Mouse (Mus musculus): ENCODE measurements around the gene Prdm8.

The Prdm8 gene

GRCm38 (mm10) chr5:98167180-98167824 is at the start of gene Prdm8:
TSS of gene Prdm8 (plus strand) at chr5:98167198.
- no peak for DNase-seq (ENCODE audit: low spot score)

GRCm38 (mm10) chr5:98127074-98127473 is 39.9 kb upstream of the Prdm8 start:
- no peak for DNase-seq (ENCODE audit: low spot score)

GRCm38 (mm10) chr5:98138545-98139296 is 28.3 kb upstream of the Prdm8 start:
- DNase-seq (ENCODE audit: low spot score), result no peak

- no peak for DNase-seq (ENCODE audit: low spot score)
Measured at GRCm38 (mm10) chr5:98139297-98139660, 27.7 kb upstream of the Prdm8 start.

- no peak for DNase-seq (ENCODE audit: low spot score)
Measured at GRCm38 (mm10) chr5:98146895-98147294, 20.1 kb upstream of the Prdm8 start.

- no peak for DNase-seq (ENCODE audit: low spot score)
Measured at GRCm38 (mm10) chr5:98166116-98166515, 882 bp upstream of the Prdm8 start.

- DNase-seq (ENCODE audit: low spot score), result no peak
Measured at GRCm38 (mm10) chr5:98168356-98169285, 1.6 kb downstream of the Prdm8 start.

- DNase-seq (ENCODE audit: low spot score), result no peak
Measured at GRCm38 (mm10) chr5:98169376-98170351, 2.7 kb downstream of the Prdm8 start.

- no peak for DNase-seq (ENCODE audit: low spot score)
Measured at GRCm38 (mm10) chr5:98171651-98172230, 4.7 kb downstream of the Prdm8 start.

GRCm38 (mm10) chr5:98172502-98173181 is 5.6 kb downstream of the Prdm8 start:
- no peak for DNase-seq (ENCODE audit: low spot score)

GRCm38 (mm10) chr5:98173694-98174093 is 6.7 kb downstream of the Prdm8 start:
- DNase-seq (ENCODE audit: low spot score), result no peak

GRCm38 (mm10) chr5:98179606-98180005 is 12.6 kb downstream of the Prdm8 start:
- DNase-seq (ENCODE audit: low spot score), result peak; percentile 36

GRCm38 (mm10) chr5:98180461-98180887 is 13.5 kb downstream of the Prdm8 start:
- peak; percentile 67 for DNase-seq (ENCODE audit: low spot score)

GRCm38 (mm10) chr5:98180888-98181635 is 14.1 kb downstream of the Prdm8 start:
- DNase-seq (ENCODE audit: low spot score), result peak; percentile 35

GRCm38 (mm10) chr5:98181686-98182602 is 14.9 kb downstream of the Prdm8 start:
- no peak for DNase-seq (ENCODE audit: low spot score)

- no peak for DNase-seq (ENCODE audit: low spot score)
Measured at GRCm38 (mm10) chr5:98182603-98182920, 15.6 kb downstream of the Prdm8 start.

- no peak for DNase-seq (ENCODE audit: low spot score)
Measured at GRCm38 (mm10) chr5:98183031-98183595, 16.1 kb downstream of the Prdm8 start.

GRCm38 (mm10) chr5:98184281-98184910 is 17.4 kb downstream of the Prdm8 start:
- no peak for DNase-seq (ENCODE audit: low spot score)
